ENCODE assay signal across 30 mouse cellular contexts in the genomic region with DNA sequence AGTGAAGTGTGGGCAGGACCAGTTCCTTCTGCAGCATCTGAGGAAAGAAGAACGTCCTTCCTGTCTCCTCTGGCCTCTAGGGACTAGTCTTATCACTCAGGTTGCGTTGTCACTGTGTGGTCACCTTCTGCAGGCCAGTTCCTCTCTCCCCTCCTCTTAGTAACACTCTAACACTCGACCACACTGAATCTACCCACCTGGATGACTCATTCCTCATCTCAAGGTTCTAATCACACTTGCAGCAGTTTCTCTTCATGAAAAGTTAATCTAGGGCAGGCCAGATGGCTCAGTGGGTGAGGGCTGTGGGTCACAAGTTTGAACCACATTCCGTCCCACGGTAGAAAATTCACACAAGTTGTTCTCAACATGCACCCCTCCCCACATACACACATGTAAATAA.
A peak's percentile ranks its signal among the peaks of the same experiment; 100 is the strongest.
DNase-seq lines count a peak whose midpoint lies in the region; ATAC-seq and TF ChIP-seq lines count a peak whose summit lies in the region.
"Had no signal": no experiment of that assay in that cellular context is flagged by ENCODE, and none has a peak within 500 bp of the region (broad histone marks: within the 10 kb centered on the region; RNA-seq: fewer than 3 reads in every experiment).

No protein-coding gene starts in this region.

- TF ChIP-seq RAD21 in MEL (IDR thresholded peaks at IDR 0.05; ENCODE audit: low read depth, low read length): no peak

- no peak overlapping the region for H3K4me2 ChIP-seq in kidney, embryonic 14.5 days (replicated peaks; ENCODE audit: low read depth, low read length)
- no peak overlapping the region for H3K4me2 ChIP-seq in forebrain, embryonic 12.5 days
- H3K4me2 ChIP-seq: embryonic facial prominence, embryonic 13.5 days; heart, embryonic 15.5 days; limb, embryonic 13.5 days; liver, embryonic 13.5 days; lung, embryonic 14.5 days; midbrain, embryonic 13.5 days; neural tube, embryonic 15.5 days had no signal

- no peak for DNase-seq in kidney, adult 18-20 months
- peak; percentile 23 for DNase-seq in 3134 (ENCODE audit: extremely low read depth, insufficient read length, low spot score)
- DNase-seq in MEL (ENCODE audit: low read depth, low spot score): no peak
- no peak for DNase-seq in cerebellum, adult 11-12 months
- no peak for DNase-seq in layer of hippocampus, postnatal 25 days (ENCODE audit: extremely low spot score in 1 of 2, low spot score in 1 of 2)
- DNase-seq: adrenal gland, postnatal 10 days; cerebellum, adult 9-11 months; forebrain, postnatal 0 days; heart, adult 2 months; heart, postnatal 4 days; kidney, postnatal 4 days; layer of hippocampus, adult 9-11 months; liver, embryonic 13.5 days; lung, embryonic 14.5 days; lung, postnatal 4 days; right cerebral cortex, postnatal 14 days; thymus, postnatal 25 days had no signal

- peaks cover 9% of the 10 kb centered on the region; the same call in 1 of the 2 replicates for H3K4me1 ChIP-seq in kidney, embryonic 14.5 days (ENCODE audit: control insufficient read depth, insufficient read depth, low read length)
- H3K4me1 ChIP-seq in MEL (ENCODE audit: control insufficient read depth in 1 of 2, insufficient read depth in 2 of 2, low read length in 2 of 2): peaks cover 0 to 7% of the 10 kb centered on the region in 2 experiments; a peak in 2 of 4 replicates
- H3K4me1 ChIP-seq in forebrain, embryonic 12.5 days: no peaks in the 10 kb centered on the region
- H3K4me1 ChIP-seq: heart, embryonic 15.5 days; liver, embryonic 13.5 days; midbrain, embryonic 13.5 days had no signal

- H3K27ac ChIP-seq in kidney, embryonic 14.5 days (ENCODE audit: low read depth, low read length): peak overlapping the region; percentile 59; the same call in 1 of the 2 replicates
- no peak overlapping the region for H3K27ac ChIP-seq in MEL (ENCODE audit: control insufficient read depth, low read depth, low read length)
- H3K27ac ChIP-seq in forebrain, embryonic 12.5 days: no peak overlapping the region
- H3K27ac ChIP-seq: embryonic facial prominence, embryonic 13.5 days; heart, adult 2 months; heart, embryonic 15.5 days; limb, embryonic 13.5 days; liver, embryonic 13.5 days; midbrain, embryonic 13.5 days; neural tube, embryonic 15.5 days; stomach, postnatal 0 days had no signal

- H3K9me3 ChIP-seq in kidney, embryonic 14.5 days (ENCODE audit: control insufficient read depth, low read length): peaks cover 2% of the 10 kb centered on the region; the same call in 1 of the 2 replicates
- no peaks in the 10 kb centered on the region for H3K9me3 ChIP-seq in MEL (replicated peaks; ENCODE audit: insufficient read depth, low read length)
- no peaks in the 10 kb centered on the region for H3K9me3 ChIP-seq in forebrain, embryonic 12.5 days
- H3K9me3 ChIP-seq: embryonic facial prominence, embryonic 13.5 days; heart, embryonic 15.5 days; limb, embryonic 13.5 days; liver, embryonic 13.5 days; midbrain, embryonic 13.5 days; neural tube, embryonic 15.5 days had no signal

- H3K4me3 ChIP-seq in kidney, embryonic 14.5 days (ENCODE audit: low read length): no peak overlapping the region
- H3K4me3 ChIP-seq in MEL (ENCODE audit: control insufficient read depth in 1 of 2, insufficient read depth in 1 of 2, low read depth in 2 of 2, low read length in 2 of 2): no peak overlapping the region
- no peak overlapping the region for H3K4me3 ChIP-seq in forebrain, embryonic 12.5 days (replicated peaks)
- H3K4me3 ChIP-seq: embryonic facial prominence, embryonic 13.5 days; heart, adult 2 months; heart, embryonic 15.5 days; limb, embryonic 13.5 days; liver, embryonic 13.5 days; midbrain, embryonic 13.5 days; neural tube, embryonic 15.5 days had no signal

- 62% methylated on average over 5 of the region's 5 CpGs for WGBS in kidney, embryonic 14.5 days
- 83% methylated on average over 5 of the region's 5 CpGs for WGBS in forebrain, embryonic 12.5 days

- no peak for ATAC-seq in kidney, embryonic 14.5 days (ENCODE audit: low FRiP score, low TSS enrichment)
- peak; percentile 50 for ATAC-seq in megakaryocyte progenitor cell, adult 5-6 weeks (replicated peaks; ENCODE audit: poor library complexity)
- ATAC-seq in forebrain, embryonic 12.5 days (ENCODE audit: low FRiP score): no peak
- ATAC-seq: activated CD4-positive, CD25-positive, alpha-beta regulatory T cell, adult 4 months; forebrain, postnatal 0 days; hindbrain, embryonic 16.5 days; intestine, embryonic 16.5 days; midbrain, embryonic 13.5 days; Patski had no signal

- no peaks in the 10 kb centered on the region for H3K79me2 ChIP-seq in MEL (ENCODE audit: control insufficient read depth, insufficient read depth, low read length, poor library complexity)

- no peaks in the 10 kb centered on the region for H3K36me3 ChIP-seq in kidney, embryonic 14.5 days (ENCODE audit: control insufficient read depth, insufficient read depth, low read length)
- H3K36me3 ChIP-seq in MEL (ENCODE audit: control insufficient read depth in 1 of 2, insufficient read depth in 2 of 2, low read length in 2 of 2): no peaks in the 10 kb centered on the region
- H3K36me3 ChIP-seq in forebrain, embryonic 12.5 days (replicated peaks): no peaks in the 10 kb centered on the region
- H3K36me3 ChIP-seq: embryonic facial prominence, embryonic 13.5 days; heart, embryonic 15.5 days; limb, embryonic 13.5 days; liver, embryonic 13.5 days; midbrain, embryonic 13.5 days; neural tube, embryonic 15.5 days had no signal

- H3K9ac ChIP-seq in kidney, embryonic 14.5 days (ENCODE audit: low read depth, low read length): no peak overlapping the region
- no peak overlapping the region for H3K9ac ChIP-seq in MEL (ENCODE audit: control insufficient read depth, low read depth, low read length, poor library complexity, severe bottlenecking)
- no peak overlapping the region for H3K9ac ChIP-seq in forebrain, embryonic 12.5 days
- H3K9ac ChIP-seq: embryonic facial prominence, embryonic 13.5 days; forebrain, postnatal 0 days; heart, embryonic 15.5 days; limb, embryonic 13.5 days; liver, embryonic 13.5 days; lung, embryonic 14.5 days; midbrain, embryonic 13.5 days; neural tube, embryonic 15.5 days had no signal

- peak in 1 of 2 experiments; percentile 43; a peak in 2 of 4 replicates for TF ChIP-seq EP300 in MEL (IDR thresholded peaks at IDR 0.05; ENCODE audit: low read depth in 1 of 2, low read length in 2 of 2)

- H3K27me3 ChIP-seq in kidney, embryonic 14.5 days (ENCODE audit: control insufficient read depth, insufficient read depth, low read length): no peaks in the 10 kb centered on the region
- no peaks in the 10 kb centered on the region for H3K27me3 ChIP-seq in MEL (ENCODE audit: control insufficient read depth in 1 of 2, insufficient read depth in 2 of 2, low read length in 2 of 2)
- no peaks in the 10 kb centered on the region for H3K27me3 ChIP-seq in forebrain, embryonic 12.5 days
- H3K27me3 ChIP-seq: embryonic facial prominence, embryonic 13.5 days; heart, embryonic 15.5 days; limb, embryonic 13.5 days; liver, embryonic 13.5 days; midbrain, embryonic 13.5 days; neural tube, embryonic 15.5 days; Patski had no signal

- no peak for TF ChIP-seq CTCF in MEL (IDR thresholded peaks at IDR 0.05 in 2 of 3, conservative IDR thresholded peaks at IDR 0.05 in 1 of 3; ENCODE audit: control insufficient read depth in 1 of 3, insufficient read depth in 1 of 3, low read depth in 2 of 3, low read length in 3 of 3, poor library complexity in 1 of 3, severe bottlenecking in 1 of 3)

- TF ChIP-seq POLR2A in MEL (IDR thresholded peaks at IDR 0.05; ENCODE audit: control insufficient read depth in 1 of 2, insufficient read depth in 1 of 2, low read depth in 1 of 2, low read length in 2 of 2, poor library complexity in 1 of 2): no peak

TF ChIP-seq in MEL, 35 proteins besides CTCF, POLR2A, EP300 and RAD21:
- no peak for TF ChIP-seq E2F4 (IDR thresholded peaks at IDR 0.05; ENCODE audit: borderline replicate concordance, low read depth, low read length)
- peak; percentile 35 for TF ChIP-seq TAL1 (IDR thresholded peaks at IDR 0.05; ENCODE audit: low read length)
